Mouse (Mus musculus) hindbrain, embryonic 15.5 days (tissue): Measurements from ENCODE around the gene Snd1. TPM values are rescaled to one million over a fixed set of nuclear protein-coding genes. Genes with fewer than 3 reads are reported as not detected.

Experiments
- ATAC-seq: fragments of 200-750 bp; cut with Nextera tagmentation; 2 replicates; pipeline ENCODE4 v1.8.0; 2017; ENCODE audit warnings: low read depth, moderate number of reproducible peaks, moderate TSS enrichment; ENCODE audit not compliant: low FRiP score
- H3K27ac ChIP-seq: fragments of 300-500 bp; sonication (generic); replicated peaks from 2 replicates; pipeline ENCODE4 v1.5.1; 2015; ENCODE audit warnings: mild to moderate bottlenecking, inconsistent platforms
- H3K27me3 ChIP-seq: fragments of 300-500 bp; sonication (generic); 2 replicates; pipeline ENCODE4 v1.6.1; 2015; ENCODE audit warnings: control low read depth, inconsistent platforms
- H3K36me3 ChIP-seq: fragments of 300-500 bp; sonication (generic); 2 replicates; pipeline ENCODE4 v1.6.1; 2015; ENCODE audit warnings: control low read depth, inconsistent platforms
- H3K4me1 ChIP-seq: fragments of 300-500 bp; sonication (generic); replicated peaks from 2 replicates; pipeline ENCODE4 v1.6.1; 2015; ENCODE audit warnings: control low read depth, inconsistent platforms
- H3K4me2 ChIP-seq: fragments of 300-500 bp; sonication (generic); 2 replicates; pipeline ENCODE4 v1.6.1; 2015; ENCODE audit warnings: moderate library complexity, mild to moderate bottlenecking, inconsistent platforms
- H3K4me3 ChIP-seq: fragments of 300-500 bp; sonication (generic); 2 replicates; pipeline ENCODE4 v1.5.1; 2015; ENCODE audit warnings: mild to moderate bottlenecking, inconsistent platforms
- H3K9ac ChIP-seq: fragments of 300-500 bp; sonication (generic); 2 replicates; pipeline ENCODE4 v1.6.1; 2015; ENCODE audit warnings: inconsistent platforms
- H3K9me3 ChIP-seq: fragments of 300-500 bp; sonication (generic); 2 replicates; pipeline ENCODE4 v1.6.1; 2016; ENCODE audit warnings: control low read depth, inconsistent platforms
- WGBS: fragments of 180-500 bp; shearing (Covaris S2); methylation state at CpG from one replicate; pipeline ENCODE4 v1.1.7; 2015; 5-methylcytosine and 5-hydroxymethylcytosine counted together
- polyA plus RNA-seq: library from polyadenylated mRNA; unstranded; fragments of >200 nt; fragmentation: Nextera tagmentation; extraction: Ambion mirVana; gene quantifications from 2 replicates; pipeline ENCODE4 v1.2.1, GENCODE M21; 2015

Snd1 gene
- polyA plus RNA-seq, 1 experiment from 2014 or later: 76.4 TPM

DNA sequence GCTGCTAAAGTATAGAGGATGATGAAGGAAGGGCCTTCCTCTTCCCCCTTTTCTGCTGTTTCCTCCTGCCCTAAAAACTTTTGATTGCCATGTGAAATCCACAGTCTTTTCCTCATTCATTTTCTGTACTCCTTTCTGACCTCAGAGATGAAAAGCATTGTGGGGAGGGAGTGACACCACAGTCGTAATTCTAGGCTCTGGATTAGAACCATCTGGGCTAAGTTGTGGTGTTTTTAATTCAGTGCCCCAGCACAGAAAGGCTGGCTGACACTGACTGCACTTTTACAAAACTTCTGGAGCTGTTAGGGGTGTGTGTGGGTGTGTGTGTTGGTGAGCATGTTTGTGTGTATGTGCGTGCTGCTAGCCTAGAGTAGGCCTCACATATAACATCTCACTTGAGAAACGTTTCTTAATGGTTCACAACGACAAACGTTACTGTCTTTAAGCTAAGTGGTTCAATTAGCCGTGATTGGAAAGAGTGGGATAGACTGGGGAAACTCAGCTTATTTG, 373.4 kb downstream of the Snd1 start:
- no peak overlapping the region for H3K4me3 ChIP-seq
- peaks cover 41% of the 10 kb centered on the region for H3K4me1 ChIP-seq
- H3K9me3 ChIP-seq: no peaks in the 10 kb centered on the region
- no peak overlapping the region for H3K4me2 ChIP-seq
- 56% methylated on average over 6 of the region's 6 CpGs for WGBS
- peak overlapping the region; percentile 52; the same call in 1 of the 2 replicates for H3K27ac ChIP-seq
- no peaks in the 10 kb centered on the region for H3K27me3 ChIP-seq
- ATAC-seq: no peak
- no peaks in the 10 kb centered on the region for H3K36me3 ChIP-seq
- no peak overlapping the region for H3K9ac ChIP-seq

DNA sequence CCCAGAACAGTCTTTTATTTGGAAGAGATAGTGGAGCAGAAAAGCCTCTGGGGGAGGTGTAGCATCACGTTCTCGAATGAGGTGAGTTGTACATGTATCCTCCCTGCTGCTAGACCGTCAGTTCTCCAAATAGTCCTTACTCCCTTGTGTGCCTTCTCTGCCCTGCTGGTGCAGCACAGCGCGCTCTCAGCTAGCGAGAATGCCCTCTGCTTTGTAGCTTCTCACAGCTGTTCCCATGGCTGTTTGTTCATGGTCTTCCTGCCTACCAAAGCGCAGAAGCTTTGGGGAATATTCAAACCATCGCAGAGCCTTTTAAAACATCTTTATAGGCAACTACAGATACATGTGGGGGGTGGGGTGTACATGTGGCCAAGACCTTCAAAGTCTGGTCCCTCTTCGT, 374.0 kb downstream of the Snd1 start:
- Histone ChIP-seq H3K27ac (peak overlapping the region; percentile 52), H3K4me1 (peaks cover 45% of the 10 kb centered on the region)

DNA sequence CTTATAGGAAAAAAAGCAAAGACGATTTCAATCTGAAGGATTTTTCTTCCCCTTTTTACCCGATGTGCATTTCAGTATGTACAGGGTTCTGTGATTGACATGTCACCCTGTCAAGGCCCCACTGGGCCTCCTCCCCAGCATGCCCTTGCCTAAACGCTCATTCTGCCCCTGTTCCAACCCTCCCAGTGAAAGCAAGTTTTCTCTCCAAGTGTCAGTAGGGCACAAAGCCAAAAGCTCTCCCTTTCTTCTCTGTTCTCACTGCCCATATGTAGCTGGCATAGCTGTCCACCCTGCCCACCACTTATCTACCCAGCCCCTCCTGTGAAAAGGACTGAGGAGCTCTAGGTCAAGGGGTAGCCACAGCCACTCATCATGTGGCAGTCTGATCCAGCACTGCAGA, 374.4 kb downstream of the Snd1 start:
- no peaks in the 10 kb centered on the region for H3K9me3 ChIP-seq
- H3K27me3 ChIP-seq: no peaks in the 10 kb centered on the region
- ATAC-seq: no peak
- peak overlapping the region; percentile 52 for H3K27ac ChIP-seq
- no peaks in the 10 kb centered on the region for H3K36me3 ChIP-seq
- H3K4me3 ChIP-seq: no peak overlapping the region
- peaks cover 49% of the 10 kb centered on the region for H3K4me1 ChIP-seq
- H3K4me2 ChIP-seq: no peak overlapping the region
- H3K9ac ChIP-seq: no peak overlapping the region
- WGBS: 25% methylated on average over 3 of the region's 3 CpGs

More for the DNA sequence above, 374.0 kb downstream of the Snd1 start:
- Histone ChIP-seq H3K27me3 (no peaks in the 10 kb centered on the region), H3K9me3 (no peaks in the 10 kb centered on the region), H3K4me3 (no peak overlapping the region), H3K36me3 (no peaks in the 10 kb centered on the region), H3K9ac (no peak overlapping the region), H3K4me2 (no peak overlapping the region)
- peak; percentile 27; the same call in 1 of the 2 replicates for ATAC-seq
- 35% methylated on average over 9 of the region's 9 CpGs for WGBS

DNA sequence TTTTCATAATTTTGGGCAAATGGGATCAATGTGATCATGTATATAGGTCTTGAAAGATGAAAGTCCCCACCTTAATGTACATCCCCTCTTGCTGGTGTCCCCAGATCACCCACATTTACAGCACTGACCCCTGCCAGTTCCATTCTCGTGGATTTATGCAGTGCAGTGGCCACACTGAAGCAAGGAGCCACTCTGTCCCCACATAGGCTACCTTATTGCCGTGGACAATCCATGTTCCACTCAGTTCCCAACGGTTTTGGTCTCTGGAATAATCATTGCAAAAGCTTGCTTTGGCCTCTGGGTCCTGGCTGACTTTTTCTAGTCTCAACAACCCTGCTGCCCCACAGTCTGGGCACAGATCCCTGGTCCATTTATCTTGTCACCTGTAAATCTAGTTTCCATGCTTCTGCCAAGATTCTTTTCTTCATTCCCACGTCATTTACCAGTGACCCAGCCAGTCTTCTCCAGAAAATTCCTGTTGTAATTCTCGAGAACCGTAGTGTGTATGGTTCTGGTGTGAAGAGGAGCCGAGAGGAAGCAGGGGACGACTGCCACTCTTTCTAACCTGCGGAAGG, 375.5 kb downstream of the Snd1 start:
- H3K9me3 ChIP-seq: no peaks in the 10 kb centered on the region
- H3K9ac ChIP-seq: no peak overlapping the region
- no peak overlapping the region for H3K4me3 ChIP-seq
- peaks cover 60% of the 10 kb centered on the region for H3K4me1 ChIP-seq
- H3K27ac ChIP-seq: no peak overlapping the region
- no peak for ATAC-seq
- 78% methylated on average over 9 of the region's 9 CpGs for WGBS
- H3K27me3 ChIP-seq: no peaks in the 10 kb centered on the region
- H3K36me3 ChIP-seq: no peaks in the 10 kb centered on the region
- H3K4me2 ChIP-seq: no peak overlapping the region

DNA sequence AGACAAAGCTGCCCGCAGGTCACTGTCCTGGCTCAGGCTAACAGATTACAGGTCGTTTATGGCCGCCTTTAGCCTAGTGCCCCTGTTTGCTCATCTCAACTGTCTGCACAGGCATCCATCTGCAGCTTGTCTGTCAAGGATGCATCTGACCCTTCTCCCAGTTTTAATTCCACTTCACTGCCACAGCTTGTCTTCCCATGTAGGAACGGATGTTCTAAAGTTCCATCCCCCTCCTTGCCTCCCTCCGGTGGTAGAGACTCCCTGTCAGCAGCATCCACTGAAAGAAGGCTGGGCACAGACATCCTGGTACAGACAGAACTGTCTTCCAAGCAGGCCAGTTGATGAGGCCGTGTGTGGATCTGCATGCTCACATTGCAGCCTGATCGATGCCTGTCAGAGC, 377.4 kb downstream of the Snd1 start:
- H3K4me2 ChIP-seq: no peak overlapping the region
- no peak overlapping the region for H3K9ac ChIP-seq
- no peak overlapping the region for H3K4me3 ChIP-seq
- no peak overlapping the region for H3K27ac ChIP-seq
- ATAC-seq: no peak
- 61% methylated on average over 7 of the region's 7 CpGs for WGBS
- no peaks in the 10 kb centered on the region for H3K36me3 ChIP-seq
- H3K4me1 ChIP-seq: peaks cover 62% of the 10 kb centered on the region
- no peaks in the 10 kb centered on the region for H3K27me3 ChIP-seq
- H3K9me3 ChIP-seq: no peaks in the 10 kb centered on the region

DNA sequence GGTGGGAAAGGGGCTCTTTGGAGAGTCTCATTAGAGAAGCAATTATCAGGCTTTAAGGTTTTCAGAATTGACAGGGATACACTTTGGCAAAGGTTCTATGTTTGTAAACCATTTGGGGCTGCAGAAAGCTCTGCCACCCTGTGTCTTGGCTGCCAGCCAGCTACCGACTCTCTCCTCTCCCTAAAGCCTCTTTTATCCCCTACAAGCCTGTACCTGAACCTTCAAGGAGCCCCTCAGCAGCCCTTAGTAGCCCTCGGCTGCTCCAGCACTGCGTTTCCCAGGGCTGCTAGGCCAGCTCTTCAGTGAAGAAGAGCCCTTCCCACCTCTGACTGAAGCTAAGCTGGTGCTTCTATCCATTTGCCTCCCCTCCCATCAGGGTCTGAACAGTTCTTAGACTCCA, 378.2 kb downstream of the Snd1 start:
- 39% methylated on average over 3 of the region's 3 CpGs for WGBS
- Histone ChIP-seq H3K4me2 (no peak overlapping the region), H3K9ac (no peak overlapping the region), H3K27ac (peak overlapping the region; percentile 65), H3K4me3 (no peak overlapping the region), H3K9me3 (no peaks in the 10 kb centered on the region), H3K4me1 (peaks cover 54% of the 10 kb centered on the region), H3K27me3 (no peaks in the 10 kb centered on the region), H3K36me3 (no peaks in the 10 kb centered on the region)
- no peak for ATAC-seq

DNA sequence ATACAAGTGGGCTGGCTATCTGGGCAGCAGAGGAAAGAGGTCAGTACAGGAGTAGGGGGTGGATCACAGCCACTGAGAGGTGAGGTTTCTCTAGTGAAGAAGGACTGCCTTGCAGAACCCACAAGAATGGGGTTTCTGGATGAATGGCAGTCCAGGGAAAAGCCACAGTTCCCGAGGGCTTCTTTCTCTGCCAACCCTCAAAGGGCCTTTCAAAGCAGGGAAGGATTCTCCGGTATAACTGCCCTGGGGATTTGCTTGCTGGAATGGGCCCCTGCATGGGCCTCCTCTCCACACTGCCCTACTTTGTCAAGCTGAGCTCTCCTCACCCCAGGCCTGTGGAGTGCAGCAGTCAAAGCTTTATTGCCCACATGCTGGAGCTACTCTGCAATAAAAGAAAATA, 378.7 kb downstream of the Snd1 start:
- H3K27me3 ChIP-seq: no peaks in the 10 kb centered on the region; the same call in 1 of the 2 replicates
- no peak overlapping the region for H3K9ac ChIP-seq
- 5% methylated on average over 2 of the region's 2 CpGs for WGBS
- no peak overlapping the region for H3K4me2 ChIP-seq
- H3K36me3 ChIP-seq: no peaks in the 10 kb centered on the region
- ATAC-seq: peak; percentile 31; the same call in 1 of the 2 replicates
- H3K27ac ChIP-seq: peak overlapping the region; percentile 65
- no peaks in the 10 kb centered on the region for H3K9me3 ChIP-seq
- H3K4me1 ChIP-seq: peaks cover 52% of the 10 kb centered on the region
- no peak overlapping the region for H3K4me3 ChIP-seq

DNA sequence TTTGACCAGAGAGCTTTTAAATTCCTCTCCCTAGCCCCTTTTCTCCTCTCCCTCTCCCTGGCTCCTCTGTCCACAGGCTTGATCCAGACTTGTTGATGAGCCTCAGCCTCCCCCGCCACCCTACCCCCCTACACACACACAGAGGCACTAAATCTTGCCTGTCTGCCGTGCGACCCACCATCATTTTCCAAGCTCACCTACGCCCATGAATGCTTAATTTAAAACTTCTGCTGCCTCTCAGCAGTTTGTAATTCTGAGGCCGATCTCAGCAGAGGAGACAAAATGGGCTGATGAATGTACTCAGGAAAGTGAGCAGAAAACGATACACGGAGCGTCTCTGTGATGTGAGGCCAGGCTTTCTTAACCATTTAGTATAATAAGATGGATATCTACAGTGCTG, 379.7 kb downstream of the Snd1 start:
- H3K27me3 ChIP-seq: no peaks in the 10 kb centered on the region; the same call in 1 of the 2 replicates
- no peak for ATAC-seq
- H3K4me1 ChIP-seq: peaks cover 42% of the 10 kb centered on the region

DNA sequence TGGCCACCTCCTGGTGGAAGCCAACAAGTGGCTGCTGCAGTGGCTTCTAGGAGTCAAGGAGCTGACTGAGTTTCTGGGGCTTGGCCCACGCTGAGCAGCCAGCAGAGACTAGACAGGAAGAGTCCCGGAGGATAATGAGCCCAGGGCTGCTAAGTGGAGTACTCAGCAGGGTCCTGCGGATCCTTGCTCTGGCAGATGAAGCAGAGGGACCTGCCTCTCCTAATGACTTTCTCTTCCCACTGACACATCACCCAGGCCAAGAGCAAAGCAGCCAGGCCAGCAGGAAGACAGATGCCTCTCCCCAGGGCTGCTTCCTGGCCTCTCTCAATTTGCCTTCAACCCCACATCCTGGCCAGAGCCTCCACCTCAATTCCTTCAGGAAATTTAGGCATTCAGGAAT, 380.5 kb downstream of the Snd1 start:
- H3K4me1 ChIP-seq: peaks cover 41% of the 10 kb centered on the region
- no peak for ATAC-seq
- no peak overlapping the region for H3K4me3 ChIP-seq
- no peak overlapping the region for H3K4me2 ChIP-seq
- no peak overlapping the region for H3K9ac ChIP-seq
- H3K27me3 ChIP-seq: no peaks in the 10 kb centered on the region; the same call in 1 of the 2 replicates
- H3K27ac ChIP-seq: peak overlapping the region; percentile 52
- WGBS: 11% methylated on average over 3 of the region's 3 CpGs
- no peaks in the 10 kb centered on the region for H3K36me3 ChIP-seq
- H3K9me3 ChIP-seq: no peaks in the 10 kb centered on the region

More for the DNA sequence above, 379.7 kb downstream of the Snd1 start:
- Histone ChIP-seq H3K27ac (peak overlapping the region; percentile 65; the same call in 1 of the 2 replicates), H3K4me3 (no peak overlapping the region), H3K36me3 (no peaks in the 10 kb centered on the region), H3K9me3 (no peaks in the 10 kb centered on the region), H3K9ac (no peak overlapping the region; the same call in 1 of the 2 replicates), H3K4me2 (no peak overlapping the region)
- WGBS: 33% methylated on average over 8 of the region's 8 CpGs

DNA sequence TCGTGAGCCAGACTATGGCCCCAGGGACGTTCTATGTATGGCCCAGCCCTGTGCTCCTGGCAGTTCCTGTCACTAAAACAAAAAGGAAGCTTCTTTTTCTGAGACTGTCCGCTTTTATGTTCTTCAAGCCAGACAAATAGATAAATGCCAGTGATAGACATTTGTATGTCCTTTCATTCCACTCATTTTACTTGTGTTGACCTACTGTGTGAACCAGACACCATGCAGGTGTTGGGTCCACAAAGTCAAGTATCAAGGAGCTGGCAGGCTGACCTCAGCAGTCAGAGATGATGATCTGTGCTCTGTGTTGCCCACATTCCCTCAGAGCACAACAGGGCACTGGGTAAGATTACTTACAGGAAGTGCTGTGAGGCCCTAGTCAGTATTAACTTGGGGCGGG, 381.9 kb downstream of the Snd1 start:
- Histone ChIP-seq H3K9me3 (no peaks in the 10 kb centered on the region), H3K9ac (no peak overlapping the region), H3K27me3 (no peaks in the 10 kb centered on the region; the same call in 1 of the 2 replicates), H3K4me2 (no peak overlapping the region), H3K4me3 (no peak overlapping the region), H3K36me3 (no peaks in the 10 kb centered on the region), H3K27ac (no peak overlapping the region), H3K4me1 (peaks cover 40% of the 10 kb centered on the region)
- WGBS: 80% methylated on average over 4 of the region's 4 CpGs
- no peak for ATAC-seq

DNA sequence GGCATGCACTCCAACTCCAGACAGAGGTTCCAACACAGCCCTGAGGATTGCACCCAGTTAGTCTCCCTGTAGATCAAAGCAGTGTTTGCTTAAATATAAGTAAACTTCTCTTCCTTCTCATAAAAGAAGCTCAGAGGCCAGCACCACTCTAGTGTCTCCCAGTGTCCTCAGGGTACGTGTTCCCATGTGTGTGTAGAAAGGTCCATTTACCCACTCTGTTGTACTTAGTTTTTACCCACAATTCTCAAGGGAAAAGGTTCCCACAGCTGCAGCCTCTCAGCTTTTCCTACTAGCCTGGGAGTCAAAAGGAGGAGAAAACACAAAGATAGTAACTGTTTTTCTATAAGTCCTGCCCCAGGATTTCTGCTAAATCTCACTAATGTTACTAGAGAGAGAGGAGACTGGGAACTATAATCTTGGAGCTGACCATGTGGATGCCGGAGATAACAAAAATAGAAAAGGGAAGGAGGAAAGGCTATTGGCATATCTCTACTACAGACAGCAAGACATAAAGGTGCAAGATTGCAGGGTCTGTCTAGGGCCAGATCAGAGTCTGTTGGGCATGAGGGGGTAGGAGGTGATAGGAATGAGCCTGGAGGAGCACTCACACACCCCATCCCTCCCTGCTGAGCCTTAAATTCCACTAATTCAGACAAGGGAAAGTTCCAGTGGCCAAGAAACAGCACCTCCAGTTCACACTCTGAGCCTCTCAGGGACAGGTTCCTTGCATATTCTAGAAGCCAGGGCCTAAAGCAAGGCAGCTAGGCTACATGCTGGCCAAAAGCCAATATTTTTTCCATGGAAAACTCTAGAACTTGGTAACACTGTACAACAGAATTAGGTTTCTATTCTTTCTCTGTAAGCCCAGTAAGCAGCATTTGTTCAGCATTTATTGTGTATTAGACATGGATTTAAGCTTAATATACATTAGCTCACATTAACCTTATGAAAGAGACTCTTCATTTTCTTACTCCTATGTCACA, 382.6 kb downstream of the Snd1 start:
- H3K9ac ChIP-seq: no peak overlapping the region
- no peaks in the 10 kb centered on the region for H3K36me3 ChIP-seq
- no peak overlapping the region for H3K4me2 ChIP-seq
- H3K9me3 ChIP-seq: no peaks in the 10 kb centered on the region
- no peaks in the 10 kb centered on the region; the same call in 1 of the 2 replicates for H3K27me3 ChIP-seq
- WGBS: 88% methylated on average over 2 of the region's 2 CpGs
- ATAC-seq: no peak
- no peak overlapping the region for H3K4me3 ChIP-seq
- H3K4me1 ChIP-seq: peaks cover 35% of the 10 kb centered on the region
- H3K27ac ChIP-seq: no peak overlapping the region

DNA sequence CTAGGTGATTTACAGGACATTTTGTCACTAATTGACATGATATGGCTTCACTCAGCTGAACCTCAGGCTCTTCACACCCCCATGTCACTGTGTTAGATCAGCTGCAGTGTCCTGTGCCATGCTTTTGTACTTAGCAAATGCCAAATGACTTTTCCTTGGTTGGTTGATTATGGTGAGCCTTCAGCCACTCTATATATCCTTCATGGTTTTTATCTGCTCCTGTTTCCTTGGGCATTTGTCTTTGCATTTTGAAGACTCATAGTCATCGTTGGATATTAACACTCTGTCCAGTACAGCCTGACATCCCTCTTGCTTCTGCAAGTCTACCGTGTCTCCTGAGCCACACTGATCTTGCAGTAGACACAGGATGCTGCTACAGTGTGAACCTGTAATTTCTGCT, 384.2 kb downstream of the Snd1 start:
- Histone ChIP-seq H3K9me3 (no peaks in the 10 kb centered on the region), H3K36me3 (no peaks in the 10 kb centered on the region), H3K4me1 (peaks cover 24% of the 10 kb centered on the region), H3K27ac (no peak overlapping the region), H3K9ac (no peak overlapping the region), H3K4me2 (no peak overlapping the region), H3K27me3 (no peaks in the 10 kb centered on the region; the same call in 1 of the 2 replicates), H3K4me3 (no peak overlapping the region)
- ATAC-seq: no peak
- 91% methylated on average over 2 of the region's 2 CpGs for WGBS
